Mouse (Mus musculus) hindbrain, embryonic 14.5 days (tissue): ENCODE results near the gene Vstm4. TPM values are rescaled to one million over a fixed set of nuclear protein-coding genes. Genes with fewer than 3 reads are reported as not detected.

Experiments
- ATAC-seq: fragments of 200-750 bp; cut with Nextera tagmentation; 2 replicates; pipeline ENCODE4 v1.8.0; 2017; ENCODE audit warnings: moderate number of reproducible peaks, mild to moderate bottlenecking, moderate TSS enrichment, moderate library complexity; ENCODE audit not compliant: low FRiP score
- DNase-seq: peaks from one replicate; pipeline ENCODE4 v3.0.0-alpha.2; 2015; ENCODE audit warnings: low spot score
- H3K27ac ChIP-seq: fragments of 300-500 bp; sonication (generic); 2 replicates; pipeline ENCODE4 v1.5.1; 2014; ENCODE audit warnings: mild to moderate bottlenecking, moderate library complexity
- H3K27me3 ChIP-seq: fragments of 300-500 bp; sonication (generic); 2 replicates; pipeline ENCODE4 v1.6.1; 2014; ENCODE audit warnings: mild to moderate bottlenecking, low read length, mixed read lengths; ENCODE audit not compliant: control insufficient read depth, insufficient read depth
- H3K36me3 ChIP-seq: fragments of 300-500 bp; sonication (generic); replicated peaks from 2 replicates; pipeline ENCODE4 v1.6.1; 2014; ENCODE audit not compliant: control insufficient read depth, insufficient read depth
- H3K4me1 ChIP-seq: fragments of 300-500 bp; sonication (generic); replicated peaks from 2 replicates; pipeline ENCODE4 v1.6.1; 2014; ENCODE audit warnings: antibody characterized with exemption, low read length, mixed read lengths; ENCODE audit not compliant: control insufficient read depth, insufficient read depth
- H3K4me2 ChIP-seq: fragments of 300-500 bp; sonication (generic); replicated peaks from 2 replicates; pipeline ENCODE4 v1.6.1; 2014; ENCODE audit warnings: mild to moderate bottlenecking, moderate library complexity
- H3K4me3 ChIP-seq: fragments of 300-500 bp; sonication (generic); replicated peaks from 2 replicates; pipeline ENCODE4 v1.5.1; 2014; ENCODE audit warnings: mild to moderate bottlenecking, low read length
- H3K9ac ChIP-seq: fragments of 300-500 bp; sonication (generic); 2 replicates; pipeline ENCODE4 v1.6.1; 2014
- H3K9me3 ChIP-seq: fragments of 300-500 bp; sonication (generic); 2 replicates; pipeline ENCODE4 v1.6.1; 2016; ENCODE audit warnings: low read length; ENCODE audit not compliant: control insufficient read depth
- WGBS: fragments of 180-500 bp; shearing (Covaris S2); extraction: QIAGEN DNeasy Blood & Tissue Kit; methylation state at CpG from one replicate; pipeline ENCODE4 v1.1.7; 2014; 5-methylcytosine and 5-hydroxymethylcytosine counted together
- polyA plus RNA-seq: library from polyadenylated mRNA; unstranded; fragments of >200 nt; fragmentation: Nextera tagmentation; extraction: Ambion mirVana; gene quantifications from 2 replicates; pipeline ENCODE4 v1.2.1, GENCODE M21; 2014

Gene Vstm4
- polyA plus RNA-seq, 1 experiment from 2014 or later: 12.8 TPM

DNA sequence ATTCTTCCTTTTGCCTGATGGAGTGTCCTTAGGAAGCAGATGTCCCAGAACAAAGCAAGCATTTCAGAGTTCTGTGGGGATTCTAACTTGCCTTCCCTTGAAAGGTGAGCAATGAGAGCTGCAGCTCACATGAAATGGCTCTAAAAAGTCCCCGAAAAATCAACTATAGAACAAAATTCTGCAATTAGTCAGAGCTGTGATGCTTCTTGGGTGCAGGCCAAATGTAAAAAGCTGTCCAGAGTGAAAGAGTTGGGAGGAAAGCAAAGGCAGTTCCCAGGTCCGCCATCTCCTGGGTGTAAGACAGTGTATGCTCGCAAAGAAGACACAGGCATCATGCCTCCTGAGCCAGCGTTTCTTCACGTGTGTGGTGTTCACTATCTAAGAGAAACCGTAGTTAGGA, 52.6 kb downstream of the Vstm4 start:
- no peak for ATAC-seq
- no peak overlapping the region for H3K4me2 ChIP-seq
- H3K36me3 ChIP-seq: no peaks in the 10 kb centered on the region
- no peaks in the 10 kb centered on the region for H3K9me3 ChIP-seq
- no peak for DNase-seq
- H3K9ac ChIP-seq: no peak overlapping the region
- no peak overlapping the region for H3K27ac ChIP-seq
- H3K4me1 ChIP-seq: no peaks in the 10 kb centered on the region
- no peak overlapping the region for H3K4me3 ChIP-seq
- no peaks in the 10 kb centered on the region for H3K27me3 ChIP-seq
- WGBS: 85% methylated on average over 6 of the region's 6 CpGs

DNA sequence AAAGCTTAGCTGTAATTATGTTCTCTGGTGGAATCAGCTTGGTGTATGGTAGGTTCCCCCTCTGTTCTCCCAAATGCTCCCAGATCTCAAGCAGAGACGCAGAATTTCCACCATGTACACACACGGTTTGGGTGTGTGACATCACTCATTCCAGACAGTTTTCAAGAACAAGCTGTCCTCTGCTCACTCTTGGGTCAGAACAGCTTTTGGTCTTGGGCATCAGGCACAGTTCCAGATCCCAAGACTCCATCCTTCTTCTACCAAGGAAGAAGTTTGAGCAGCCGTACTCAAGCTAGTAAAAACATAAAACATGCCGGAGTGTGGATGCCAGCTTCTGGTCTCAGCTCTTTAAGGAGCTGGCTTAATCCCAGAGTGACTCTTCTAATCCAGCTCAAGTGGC, 54.6 kb downstream of the Vstm4 start:
- 96% methylated on average over 4 of the region's 4 CpGs for WGBS
- DNase-seq: no peak

DNA sequence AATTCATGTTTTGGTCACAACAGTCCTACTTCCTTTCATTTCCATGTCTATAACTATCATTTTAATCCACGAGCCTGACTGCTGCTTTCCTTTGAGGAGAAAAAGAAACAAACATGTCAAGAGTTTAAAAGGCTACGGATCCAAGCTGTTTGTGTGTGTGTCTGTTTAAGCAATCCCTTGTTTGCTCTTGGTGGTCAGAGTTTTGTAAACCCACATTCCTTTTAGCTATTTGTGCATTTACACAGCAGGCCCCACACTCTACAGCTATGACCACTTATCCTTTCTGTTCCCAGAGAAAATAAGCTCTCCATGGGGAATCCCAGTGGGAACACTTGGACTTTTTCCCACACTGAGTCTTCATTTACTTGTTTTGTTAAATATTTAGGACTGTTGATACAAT, 58.8 kb downstream of the Vstm4 start:
- no peak overlapping the region for H3K4me3 ChIP-seq
- no peak overlapping the region for H3K9ac ChIP-seq
- ATAC-seq (no peak), DNase-seq (no peak)
- no peaks in the 10 kb centered on the region for H3K36me3 ChIP-seq
- WGBS: 57% methylated on average over 2 of the region's 2 CpGs
- H3K9me3 ChIP-seq: no peaks in the 10 kb centered on the region
- H3K27me3 ChIP-seq: no peaks in the 10 kb centered on the region
- no peaks in the 10 kb centered on the region for H3K4me1 ChIP-seq
- no peak overlapping the region for H3K27ac ChIP-seq
- H3K4me2 ChIP-seq: no peak overlapping the region

More for the DNA sequence above, 54.6 kb downstream of the Vstm4 start:
- Histone ChIP-seq H3K27me3 (no peaks in the 10 kb centered on the region), H3K4me3 (no peak overlapping the region), H3K4me1 (no peaks in the 10 kb centered on the region), H3K4me2 (no peak overlapping the region), H3K36me3 (no peaks in the 10 kb centered on the region), H3K9ac (no peak overlapping the region), H3K27ac (no peak overlapping the region), H3K9me3 (no peaks in the 10 kb centered on the region)
- ATAC-seq: no peak

DNA sequence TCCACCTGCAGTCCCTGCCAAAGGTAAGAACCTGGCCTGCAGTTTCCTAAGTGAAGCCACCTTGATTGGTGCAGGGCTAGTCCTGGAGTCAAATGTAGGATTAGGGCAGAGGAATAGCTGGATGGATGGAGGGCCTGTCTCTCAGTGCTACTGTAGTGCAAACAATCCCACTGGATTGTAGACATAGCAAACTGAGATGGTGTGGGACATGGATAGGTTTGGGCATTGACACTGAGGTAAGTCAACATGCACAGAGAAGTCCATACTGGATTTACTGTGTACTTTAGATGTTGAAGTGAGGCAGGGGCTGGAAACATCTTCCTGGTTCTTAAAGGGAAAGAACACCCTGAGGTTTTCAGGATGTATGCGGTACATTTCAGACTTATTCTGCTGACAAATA, 61.4 kb downstream of the Vstm4 start:
- Histone ChIP-seq H3K4me3 (no peak overlapping the region), H3K36me3 (no peaks in the 10 kb centered on the region), H3K4me1 (no peaks in the 10 kb centered on the region), H3K27ac (no peak overlapping the region), H3K9me3 (no peaks in the 10 kb centered on the region), H3K9ac (no peak overlapping the region), H3K4me2 (no peak overlapping the region), H3K27me3 (no peaks in the 10 kb centered on the region)
- DNase-seq: no peak
- WGBS: 94% methylated on average over 1 of the region's 1 CpGs
- ATAC-seq: no peak

DNA sequence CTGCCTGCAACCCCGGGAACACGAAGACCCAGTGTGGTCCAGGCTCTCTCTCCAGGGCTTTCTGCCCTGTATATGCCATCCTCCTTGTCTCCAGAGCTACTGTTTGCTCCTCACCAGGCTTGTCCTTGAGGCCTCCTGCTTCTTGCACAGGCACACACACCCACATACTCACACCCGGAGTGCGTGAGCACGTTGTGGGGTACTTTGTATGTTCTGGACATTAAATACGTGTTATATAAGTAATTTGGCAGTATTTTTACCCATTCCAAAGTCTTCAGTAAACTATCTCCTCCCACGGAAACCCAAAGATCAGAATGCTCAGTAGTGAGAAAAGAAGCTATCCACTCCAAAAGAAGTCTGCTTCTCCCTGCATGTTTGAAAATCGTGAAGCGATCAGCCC, 67.3 kb downstream of the Vstm4 start:
- 86% methylated on average over 9 of the region's 9 CpGs for WGBS
- H3K4me1 ChIP-seq: no peaks in the 10 kb centered on the region
- H3K9ac ChIP-seq: no peak overlapping the region
- DNase-seq (no peak), ATAC-seq (no peak)
- no peaks in the 10 kb centered on the region for H3K27me3 ChIP-seq
- no peaks in the 10 kb centered on the region for H3K36me3 ChIP-seq
- no peak overlapping the region for H3K4me2 ChIP-seq
- H3K9me3 ChIP-seq: no peaks in the 10 kb centered on the region
- no peak overlapping the region for H3K4me3 ChIP-seq
- no peak overlapping the region for H3K27ac ChIP-seq

GRCm38 (mm10) chr14:32931709-32932108, 75.2 kb downstream of the Vstm4 start:
- H3K36me3 ChIP-seq: no peaks in the 10 kb centered on the region
- no peaks in the 10 kb centered on the region for H3K4me1 ChIP-seq
- ATAC-seq (no peak), DNase-seq (no peak)
- no peaks in the 10 kb centered on the region for H3K27me3 ChIP-seq
- no peak overlapping the region for H3K9ac ChIP-seq
- no peak overlapping the region for H3K4me2 ChIP-seq
- no peak overlapping the region for H3K27ac ChIP-seq
- WGBS: 88% methylated on average over 10 of the region's 10 CpGs
- H3K9me3 ChIP-seq: no peaks in the 10 kb centered on the region
- no peak overlapping the region for H3K4me3 ChIP-seq

DNA sequence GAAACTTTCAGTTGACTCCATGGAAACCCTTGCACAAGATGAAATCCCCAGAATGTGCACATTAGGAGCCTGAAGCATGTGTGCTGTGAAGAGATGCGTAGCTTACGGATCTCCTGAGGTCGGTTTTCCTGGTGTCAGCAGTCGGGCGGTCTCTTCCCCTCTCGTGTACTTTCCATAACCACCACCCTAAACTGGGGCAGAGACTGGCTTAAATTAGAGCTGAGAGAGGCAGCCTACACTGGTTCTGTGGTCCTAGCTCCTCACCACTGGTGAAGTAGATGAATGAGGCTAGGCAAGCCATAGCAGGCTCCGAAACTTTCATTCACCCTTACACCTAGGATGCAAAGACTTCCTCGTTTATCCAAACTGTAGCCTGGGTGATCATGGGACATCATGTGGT, 75.7 kb downstream of the Vstm4 start:
- Histone ChIP-seq H3K27ac (no peak overlapping the region), H3K36me3 (no peaks in the 10 kb centered on the region), H3K4me2 (no peak overlapping the region), H3K9me3 (no peaks in the 10 kb centered on the region), H3K4me3 (no peak overlapping the region), H3K27me3 (no peaks in the 10 kb centered on the region), H3K9ac (no peak overlapping the region), H3K4me1 (no peaks in the 10 kb centered on the region)
- ATAC-seq (no peak), DNase-seq (no peak)
- 84% methylated on average over 8 of the region's 8 CpGs for WGBS

DNA sequence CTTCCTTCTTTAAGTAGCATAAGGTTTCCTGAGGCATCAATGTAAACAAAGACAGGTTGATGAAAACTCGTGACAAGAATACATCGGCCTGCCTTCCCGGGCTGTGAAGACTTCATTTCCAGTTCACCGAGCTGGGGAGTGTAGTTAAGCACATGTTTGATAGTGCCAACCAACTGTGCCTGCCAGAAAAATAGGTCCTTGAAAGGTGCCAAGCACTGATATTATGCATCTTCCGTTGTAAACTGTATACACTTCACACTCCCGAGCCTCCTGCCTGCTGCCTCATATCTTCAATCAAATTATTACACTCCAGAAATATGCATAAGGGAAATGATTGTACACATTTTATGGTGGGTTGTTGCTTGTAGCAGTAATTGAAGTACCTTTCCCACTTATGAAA, 77.5 kb downstream of the Vstm4 start:
- 66% methylated on average over 6 of the region's 6 CpGs for WGBS
- Histone ChIP-seq H3K4me1 (no peaks in the 10 kb centered on the region), H3K4me2 (no peak overlapping the region), H3K4me3 (no peak overlapping the region), H3K27me3 (no peaks in the 10 kb centered on the region), H3K9ac (no peak overlapping the region), H3K27ac (no peak overlapping the region), H3K9me3 (no peaks in the 10 kb centered on the region), H3K36me3 (no peaks in the 10 kb centered on the region)
- ATAC-seq (no peak), DNase-seq (no peak)

- WGBS: 87% methylated on average over 5 of the region's 5 CpGs
- no peak overlapping the region for H3K4me3 ChIP-seq
Measured at GRCm38 (mm10) chr14:32939217-32939616, 82.7 kb downstream of the Vstm4 start.

DNA sequence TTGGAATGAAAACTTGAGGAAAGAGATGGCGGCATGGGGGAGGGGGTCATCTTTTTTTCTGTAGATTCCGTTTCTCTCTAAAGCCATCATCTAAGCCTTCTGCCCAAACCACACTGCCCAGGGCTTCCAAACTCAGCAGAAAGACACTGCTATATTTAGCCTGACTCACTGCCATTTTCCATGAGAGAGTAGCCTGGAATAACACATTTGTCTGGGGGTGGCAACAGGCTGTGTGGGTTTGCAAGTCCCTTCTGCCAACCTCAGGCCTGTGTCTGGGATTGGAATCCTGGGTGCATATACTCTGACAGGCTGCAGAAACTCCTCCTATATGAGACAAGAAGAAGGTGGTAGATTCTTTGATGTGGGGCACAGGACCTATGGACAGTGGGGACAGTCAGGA, 91.0 kb downstream of the Vstm4 start:
- Histone ChIP-seq H3K36me3 (no peaks in the 10 kb centered on the region), H3K27me3 (no peaks in the 10 kb centered on the region), H3K27ac (no peak overlapping the region), H3K4me3 (no peak overlapping the region), H3K4me2 (no peak overlapping the region), H3K9ac (no peak overlapping the region), H3K4me1 (peaks cover 12% of the 10 kb centered on the region), H3K9me3 (no peaks in the 10 kb centered on the region)
- DNase-seq (no peak), ATAC-seq (no peak)
- 93% methylated on average over 2 of the region's 2 CpGs for WGBS

More at GRCm38 (mm10) chr14:32939217-32939616, 82.7 kb downstream of the Vstm4 start:
- DNase-seq (no peak), ATAC-seq (no peak)
- no peaks in the 10 kb centered on the region for H3K9me3 ChIP-seq
- no peak overlapping the region for H3K27ac ChIP-seq
- no peaks in the 10 kb centered on the region for H3K36me3 ChIP-seq
- no peak overlapping the region for H3K4me2 ChIP-seq
- no peak overlapping the region for H3K9ac ChIP-seq
- H3K4me1 ChIP-seq: no peaks in the 10 kb centered on the region
- H3K27me3 ChIP-seq: no peaks in the 10 kb centered on the region
